Mouse (Mus musculus) Patski (cell line): Measurements from ENCODE around the gene Fgd3. TPM values are rescaled to one million over a fixed set of nuclear protein-coding genes. Genes with fewer than 3 reads are reported as not detected.
A peak's percentile ranks its signal among the peaks of the same experiment; 100 is the strongest.

ENCODE experiments used
- ATAC-seq: fragments of 100-300 bp; one replicate; pipeline ENCODE4 v1.8.0; 2021
- CTCF ChIA-PET: fragments of 350-600 bp; sonication (Branson Sonifier 250); formaldehyde crosslinking; loops from one replicate; lab custom pipeline; 2022; ENCODE audit warnings: inconsistent platforms; lab: Charles Lee
- POLR2A ChIA-PET: fragments of 350-600 bp; sonication (Branson Sonifier 250); formaldehyde crosslinking; loops from one replicate; lab custom pipeline; 2022; ENCODE audit warnings: antibody characterized with exemption, inconsistent platforms; lab: Charles Lee
- DNase-seq: peaks from one replicate; pipeline ENCODE4 v3.0.0-alpha.2; 2011; ENCODE audit warnings: low read depth, low spot score
- H3K27me3 ChIP-seq: fragments of 371-371 bp; one replicate; pipeline ENCODE4 v1.5.1; 2021
- CTCF ChIP-seq: fragments of 100-300 bp; IDR thresholded peaks from one replicate; pipeline ENCODE4 v1.5.1; 2021
- in situ Hi-C: fragments of 300-500 bp; cut with MboI; formaldehyde crosslinking; loops from 3 replicates; pipeline ENCODE4 v1.11.1; 2018; ENCODE audit warnings: low pct_unique_long_range_greater_than_20kb, mixed read lengths
- polyA plus RNA-seq: library from polyadenylated mRNA; unstranded; gene quantifications from one replicate; pipeline ENCODE4 v1.2.3, GENCODE M21; 2021

The Fgd3 gene
- polyA plus RNA-seq, 1 experiment from 2014 or later = 79.4 TPM

GRCm38 (mm10) chr13:49219367-49219766 is 100.7 kb downstream of the Fgd3 start:
- in situ Hi-C loops = no loop called here
- POLR2A ChIA-PET = no interaction called here
- ATAC-seq (no peak), DNase-seq (no peak)
- CTCF ChIA-PET = interaction anchor here (1.1 kb wide), 1 partner anchor 219 kb away, joined by 4 read pairs; no protein-coding TSS in a partner anchor
- H3K27me3 ChIP-seq = peaks cover 11% of the 10 kb centered on the region
- TF ChIP-seq CTCF = no peak

- DNase-seq (no peak), ATAC-seq (no peak)
- CTCF ChIA-PET = interaction anchor here (1.1 kb wide), 1 partner anchor 219 kb away, joined by 4 read pairs; no protein-coding TSS in a partner anchor
- in situ Hi-C loops = no loop called here
- H3K27me3 ChIP-seq = peaks cover 11% of the 10 kb centered on the region
- no peak for TF ChIP-seq CTCF
- POLR2A ChIA-PET = no interaction called here
Measured at GRCm38 (mm10) chr13:49218651-49219050, 101.5 kb downstream of the Fgd3 start.

GRCm38 (mm10) chr13:49216808-49217561 is 103.1 kb downstream of the Fgd3 start:
- in situ Hi-C loops = no loop called here
- ChIA-PET POLR2A (interaction anchor here (0.6 to 0.9 kb wide), 2 partner anchors 30 to 31 kb away, joined by 3 read pairs; no protein-coding TSS in a partner anchor), CTCF (no interaction called here)
- no peak for TF ChIP-seq CTCF
- ATAC-seq (no peak), DNase-seq (no peak)
- H3K27me3 ChIP-seq = peaks cover 5% of the 10 kb centered on the region

GRCm38 (mm10) chr13:49216220-49216552 is 103.9 kb downstream of the Fgd3 start:
- CTCF ChIA-PET = no interaction called here
- POLR2A ChIA-PET = interaction anchor here (0.9 kb wide), 1 partner anchor 30 kb away, joined by 3 read pairs; no protein-coding TSS in a partner anchor
- no peak for TF ChIP-seq CTCF
- DNase-seq = no peak
- ATAC-seq = no peak
- in situ Hi-C loops = no loop called here
- H3K27me3 ChIP-seq = peaks cover 2% of the 10 kb centered on the region

- CTCF ChIA-PET = no interaction called here
- peak; percentile 55 for ATAC-seq
- POLR2A ChIA-PET = interaction anchor here (0.9 kb wide), 1 partner anchor 29 kb away, joined by 3 read pairs; no protein-coding TSS in a partner anchor
Measured at GRCm38 (mm10) chr13:49215504-49216219, 104.4 kb downstream of the Fgd3 start, which contains the start of gene Card19. Card19 (minus strand) TSS chr13:49216037.

GRCm38 (mm10) chr13:49215128-49215503 is 105.0 kb downstream of the Fgd3 start:
- ChIA-PET POLR2A (no interaction called here), CTCF (no interaction called here)
- H3K27me3 ChIP-seq = no peaks in the 10 kb centered on the region
- no peak for DNase-seq
- TF ChIP-seq CTCF = no peak
- in situ Hi-C loops = no loop called here
- no peak for ATAC-seq

More at GRCm38 (mm10) chr13:49215504-49216219, 104.4 kb downstream of the Fgd3 start, which contains the start of gene Card19:
- no peak for TF ChIP-seq CTCF
- H3K27me3 ChIP-seq = no peaks in the 10 kb centered on the region
- in situ Hi-C loops = no loop called here
- DNase-seq = peak; percentile 49

- POLR2A ChIA-PET = interaction anchor here (0.9 kb wide), 1 partner anchor 57 kb away, joined by 3 read pairs; no protein-coding TSS in a partner anchor
- in situ Hi-C loops = no loop called here
- no peak for ATAC-seq
- CTCF ChIA-PET = no interaction called here
- no peak for DNase-seq
- no peak for TF ChIP-seq CTCF
- H3K27me3 ChIP-seq = no peaks in the 10 kb centered on the region
Measured at GRCm38 (mm10) chr13:49214454-49214853, 105.7 kb downstream of the Fgd3 start.

GRCm38 (mm10) chr13:49213531-49213932 is 106.6 kb downstream of the Fgd3 start:
- in situ Hi-C loops = no loop called here
- POLR2A ChIA-PET = interaction anchor here (1.2 kb wide), 1 partner anchor 24 kb away, joined by 3 read pairs; no protein-coding TSS in a partner anchor
- no peaks in the 10 kb centered on the region for H3K27me3 ChIP-seq
- CTCF ChIA-PET = no interaction called here
- peak; percentile 93 for DNase-seq
- no peak for TF ChIP-seq CTCF
- ATAC-seq = peak; percentile 89

- no peak for ATAC-seq
- DNase-seq = no peak
- POLR2A ChIA-PET = interaction anchor here (1.2 kb wide), 1 partner anchor 23 kb away, joined by 3 read pairs; no protein-coding TSS in a partner anchor
- no peak for TF ChIP-seq CTCF
- CTCF ChIA-PET = no interaction called here
- in situ Hi-C loops = no loop called here
- H3K27me3 ChIP-seq = no peaks in the 10 kb centered on the region
Measured at GRCm38 (mm10) chr13:49212711-49213500, 107.2 kb downstream of the Fgd3 start.

Other genes with a start within 250 kb of the Fgd3 start
- gene Wnk2, start 172.3 kb downstream of the Fgd3 start, polyA plus RNA-seq = 1.8 TPM
- gene Ninj1, start 132.8 kb downstream of the Fgd3 start, polyA plus RNA-seq = 106 TPM
- 58.9 TPM for gene Card19, start 104.3 kb downstream of the Fgd3 start, polyA plus RNA-seq
- gene Susd3, start 71.6 kb downstream of the Fgd3 start, polyA plus RNA-seq = not detected
- 45.2 TPM for gene Bicd2, start 21.3 kb upstream of the Fgd3 start, polyA plus RNA-seq
- 14.1 TPM for gene Ippk, start 100.9 kb upstream of the Fgd3 start, polyA plus RNA-seq
- gene Tes3-ps, start 173.0 kb upstream of the Fgd3 start, polyA plus RNA-seq = 5.1 TPM
- 0.10 TPM for gene Ecm2, start 184.5 kb upstream of the Fgd3 start, polyA plus RNA-seq
- gene Aspn, start 224.1 kb upstream of the Fgd3 start, polyA plus RNA-seq = not detected